ENCODE assay signal across 22 mouse cellular contexts in the genomic region with DNA sequence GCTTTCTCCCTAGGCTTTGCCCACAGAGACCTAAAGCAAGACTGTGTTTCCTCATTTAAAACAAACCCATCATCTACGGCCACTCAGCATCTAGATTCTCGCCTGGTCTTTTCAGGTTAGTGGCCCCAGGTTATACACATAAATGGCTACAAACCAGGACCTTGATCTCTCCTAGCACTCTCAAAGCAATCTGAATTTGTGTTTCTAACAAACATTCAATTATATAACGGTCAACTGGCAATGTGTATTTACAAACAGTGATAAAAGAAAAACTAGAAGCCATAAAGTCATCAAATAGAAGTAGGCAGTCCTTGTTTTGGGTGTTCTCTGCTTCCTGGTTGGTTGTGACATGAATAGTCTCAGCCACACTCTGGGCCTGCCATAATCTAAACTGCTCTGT. TPM values are rescaled to one million over a fixed set of nuclear protein-coding genes. Genes with fewer than 3 reads are reported as not detected.
DNase-seq lines count a peak whose midpoint lies in the region; ATAC-seq and TF ChIP-seq lines count a peak whose summit lies in the region.
"Had no signal": no experiment of that assay in that cellular context is flagged by ENCODE, and none has a peak within 500 bp of the region (broad histone marks: within the 10 kb centered on the region; RNA-seq: fewer than 3 reads in every experiment).

No protein-coding gene starts in this region.

- 0 out of 2 replicates have a peak overlapping the region, but pooled peaks have one; percentile 56 for H3K27ac ChIP-seq in cerebellum, adult 2 months (ENCODE audit: insufficient read depth, low read length)
- H3K27ac ChIP-seq in midbrain, embryonic 11.5 days (ENCODE audit: low read depth, low read length): no peak overlapping the region
- no peak overlapping the region for H3K27ac ChIP-seq in midbrain, embryonic 15.5 days
- H3K27ac ChIP-seq in brown adipose tissue, adult 24 weeks (replicated peaks; ENCODE audit: low read depth, low read length): peak overlapping the region; percentile 46; the same call in 1 of the 2 replicates
- H3K27ac ChIP-seq: embryonic facial prominence, embryonic 10.5 days; embryonic facial prominence, embryonic 12.5 days; forebrain, embryonic 13.5 days; forebrain, embryonic 15.5 days had no signal

- TF ChIP-seq CTCF in cerebellum, adult 2 months (IDR thresholded peaks at IDR 0.05; ENCODE audit: borderline replicate concordance, insufficient read depth, low read depth, low read length): no peak

- no peak overlapping the region for H3K4me3 ChIP-seq in cerebellum, adult 2 months (replicated peaks; ENCODE audit: insufficient read depth, low read depth, low read length)
- no peak overlapping the region for H3K4me3 ChIP-seq in midbrain, embryonic 11.5 days (ENCODE audit: low read depth, low read length)
- H3K4me3 ChIP-seq in midbrain, embryonic 15.5 days: no peak overlapping the region
- H3K4me3 ChIP-seq in brown adipose tissue, adult 24 weeks (ENCODE audit: insufficient read depth, low read depth, low read length): no peak overlapping the region
- H3K4me3 ChIP-seq: embryonic facial prominence, embryonic 10.5 days; embryonic facial prominence, embryonic 12.5 days; forebrain, embryonic 13.5 days; forebrain, embryonic 15.5 days had no signal

- H3K36me3 ChIP-seq in midbrain, embryonic 11.5 days (ENCODE audit: control insufficient read depth, insufficient read depth, low read length): no peaks in the 10 kb centered on the region
- no peaks in the 10 kb centered on the region for H3K36me3 ChIP-seq in midbrain, embryonic 15.5 days (replicated peaks)
- H3K36me3 ChIP-seq: embryonic facial prominence, embryonic 10.5 days; embryonic facial prominence, embryonic 12.5 days; forebrain, embryonic 15.5 days had no signal

- H3K27me3 ChIP-seq in cerebellum, adult 2 months (ENCODE audit: control insufficient read depth, insufficient read depth, low read length): no peaks in the 10 kb centered on the region
- H3K27me3 ChIP-seq in midbrain, embryonic 11.5 days (ENCODE audit: control insufficient read depth, insufficient read depth, low read length): no peaks in the 10 kb centered on the region
- H3K27me3 ChIP-seq in midbrain, embryonic 15.5 days (replicated peaks): no peaks in the 10 kb centered on the region
- H3K27me3 ChIP-seq: embryonic facial prominence, embryonic 12.5 days; forebrain, embryonic 15.5 days; Patski had no signal

- no peak overlapping the region for H3K9ac ChIP-seq in midbrain, embryonic 11.5 days (ENCODE audit: low read length)
- H3K9ac ChIP-seq in midbrain, embryonic 15.5 days: no peak overlapping the region
- H3K9ac ChIP-seq: embryonic facial prominence, embryonic 12.5 days; forebrain, embryonic 13.5 days; forebrain, embryonic 15.5 days; forebrain, postnatal 0 days had no signal

- peaks cover 43% of the 10 kb centered on the region for H3K4me1 ChIP-seq in cerebellum, adult 2 months (ENCODE audit: control insufficient read depth, insufficient read depth, low read length)
- peaks cover 2% of the 10 kb centered on the region; the same call in 1 of the 2 replicates for H3K4me1 ChIP-seq in midbrain, embryonic 11.5 days (ENCODE audit: control insufficient read depth, insufficient read depth, low read length)
- H3K4me1 ChIP-seq in midbrain, embryonic 15.5 days: peaks cover 13% of the 10 kb centered on the region; the same call in 1 of the 2 replicates
- peaks cover 61% of the 10 kb centered on the region for H3K4me1 ChIP-seq in brown adipose tissue, adult 24 weeks (ENCODE audit: control insufficient read depth, insufficient read depth, insufficient read length, low read length)

- no peak overlapping the region for H3K4me2 ChIP-seq in midbrain, embryonic 11.5 days
- no peak overlapping the region for H3K4me2 ChIP-seq in midbrain, embryonic 15.5 days
- H3K4me2 ChIP-seq: embryonic facial prominence, embryonic 12.5 days; forebrain, embryonic 13.5 days; forebrain, embryonic 15.5 days had no signal

- 92% methylated on average over 3 of the region's 3 CpGs for WGBS in cerebellum, adult 2 months
- 85% methylated on average over 3 of the region's 3 CpGs for WGBS in midbrain, embryonic 11.5 days
- WGBS in midbrain, embryonic 15.5 days: 86% methylated on average over 3 of the region's 3 CpGs
- WGBS in large intestine, adult 2 months: 18% methylated on average over 3 of the region's 3 CpGs

- ATAC-seq in midbrain, embryonic 11.5 days (ENCODE audit: low FRiP score): no peak
- ATAC-seq in midbrain, embryonic 15.5 days (replicated peaks): no peak
- ATAC-seq in frontal cortex, adult (ENCODE audit: low TSS enrichment): no peak
- ATAC-seq: activated CD4-positive, CD25-positive, alpha-beta regulatory T cell, adult 4 months; forebrain, embryonic 13.5 days; forebrain, embryonic 15.5 days; Patski had no signal

- DNase-seq in cerebellum, adult 2 months: no peak
- DNase-seq in cerebellum, adult 9-11 months: no peak
- DNase-seq in midbrain, embryonic 11.5 days (ENCODE audit: low spot score, missing footprints): peak; percentile 60
- DNase-seq in large intestine, adult 2 months (ENCODE audit: low read depth, low spot score): peak; percentile 44
- no peak for DNase-seq in adrenal gland, adult 18-20 months (ENCODE audit: low spot score in 2 of 2)
- DNase-seq: adrenal gland, adult 2 months; adrenal gland, postnatal 10 days; adrenal gland, postnatal 25 days; cerebellum, adult 11-12 months; cerebellum, adult 8-10 months; cerebellum, postnatal 10 days; forebrain, postnatal 0 days had no signal

- no peaks in the 10 kb centered on the region for H3K9me3 ChIP-seq in midbrain, embryonic 11.5 days (ENCODE audit: control insufficient read depth, low read length)
- no peaks in the 10 kb centered on the region for H3K9me3 ChIP-seq in midbrain, embryonic 15.5 days
- H3K9me3 ChIP-seq: embryonic facial prominence, embryonic 10.5 days; embryonic facial prominence, embryonic 12.5 days; forebrain, embryonic 13.5 days; forebrain, embryonic 15.5 days; G1E had no signal

- no peak for TF ChIP-seq POLR2A in cerebellum, adult 2 months (IDR thresholded peaks at IDR 0.05; ENCODE audit: borderline replicate concordance, insufficient read depth, low read length)

RNA-seq across cellular contexts. Expression of gene Lnx2, which starts 22.9 kb away (rescaled TPM):
- 15.9 and 16.8 TPM in 2 replicates for polyA plus RNA-seq in cerebellum, adult 2 months (2012; rRNA removed)
- polyA plus RNA-seq in midbrain, embryonic 11.5 days (2014; fragmentation: Nextera tagmentation; extraction: Ambion mirVana): 8.1 and 8.9 TPM in 2 replicates
- polyA plus RNA-seq in midbrain, embryonic 15.5 days (2015; fragmentation: Nextera tagmentation; extraction: Ambion mirVana): 3.9 and 4.0 TPM in 2 replicates
- 6.6 and 7.0 TPM in 2 replicates for polyA plus RNA-seq in brown adipose tissue, adult 24 weeks (2012; ENCODE audit: insufficient read depth, insufficient read length, missing spikeins)
- 12.9 and 26.5 TPM in 2 replicates for polyA plus RNA-seq in large intestine, adult 2 months (2012; rRNA removed)
- total RNA-seq in adrenal gland, adult 18-20 months (2021): 10 to 100 TPM; 10.2 to 11.5 TPM

RNA-seq across cellular contexts. Expression of gene Polr1d, which starts 23.4 kb away (rescaled TPM):
- polyA plus RNA-seq in cerebellum, adult 2 months (2012; rRNA removed): 85.0 and 89.2 TPM in 2 replicates
- 111 and 120 TPM in 2 replicates for polyA plus RNA-seq in midbrain, embryonic 11.5 days (2014; fragmentation: Nextera tagmentation; extraction: Ambion mirVana)
- 95.6 and 96.5 TPM in 2 replicates for polyA plus RNA-seq in midbrain, embryonic 15.5 days (2015; fragmentation: Nextera tagmentation; extraction: Ambion mirVana)
- polyA plus RNA-seq in brown adipose tissue, adult 24 weeks (2012; ENCODE audit: insufficient read depth, insufficient read length, missing spikeins): 203 and 223 TPM in 2 replicates
- polyA plus RNA-seq in large intestine, adult 2 months (2012; rRNA removed): 47.1 and 48.3 TPM in 2 replicates
- total RNA-seq in adrenal gland, adult 18-20 months (2021): 100 to 1,000 TPM; 128 to 132 TPM

Comparison
In these comparisons a context has a peak if more than half of its experiments do, and no peak if none do; other contexts are left out.
1. DNase-seq: peak in midbrain, embryonic 11.5 days (single experiment) and large intestine, adult 2 months (single experiment); none in cerebellum, adult 2 months (0 of 2), cerebellum, adult 9-11 months (single experiment) and adrenal gland, adult 18-20 months (0 of 2).
2. H3K27ac ChIP-seq: peak in cerebellum, adult 2 months (single experiment) and brown adipose tissue, adult 24 weeks (single experiment); none in midbrain, embryonic 11.5 days (single experiment) and midbrain, embryonic 15.5 days (single experiment).